Mouse (Mus musculus): Measurements from ENCODE around the gene Ube2cbp. TPM values are rescaled to one million over a fixed set of nuclear protein-coding genes. Genes with fewer than 3 reads are reported as not detected.

Ube2cbp gene
- polyA plus RNA-seq, 1 experiment, result 0.64 TPM

DNA sequence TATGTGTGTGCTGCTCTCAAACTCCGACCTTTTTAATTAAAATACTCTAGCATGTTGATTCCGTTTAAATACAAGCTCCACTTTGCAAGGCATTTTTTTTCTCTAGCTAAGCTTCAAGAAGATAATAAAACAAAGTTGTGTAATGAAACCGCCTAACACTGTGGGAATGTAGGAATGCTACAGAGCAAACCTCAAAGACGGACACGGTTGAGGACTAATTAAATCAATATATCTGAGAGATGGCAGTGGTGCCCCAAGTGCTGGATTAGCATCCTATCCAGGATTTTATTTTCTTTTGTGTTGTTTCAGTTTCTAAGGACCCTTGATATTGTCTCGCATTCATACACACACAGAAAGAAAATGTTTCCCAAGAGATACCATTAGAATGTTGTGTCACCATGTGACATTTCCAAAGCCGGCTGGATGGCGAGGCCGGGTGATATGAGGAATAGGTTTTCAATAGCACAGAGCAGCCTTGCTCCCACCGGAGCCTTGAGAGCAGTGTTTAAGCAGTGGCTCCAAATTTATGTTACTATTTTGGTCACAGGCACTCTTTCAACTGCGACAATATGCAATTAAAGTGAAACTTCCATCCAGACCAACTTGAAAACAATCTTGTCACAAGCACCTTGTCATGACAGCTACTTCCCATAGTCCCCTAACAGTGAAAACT, 26.3 kb downstream of the Ube2cbp start:
- H3K36me3 ChIP-seq (replicated peaks; ENCODE audit: low read length), result no peaks in the 10 kb centered on the region

DNA sequence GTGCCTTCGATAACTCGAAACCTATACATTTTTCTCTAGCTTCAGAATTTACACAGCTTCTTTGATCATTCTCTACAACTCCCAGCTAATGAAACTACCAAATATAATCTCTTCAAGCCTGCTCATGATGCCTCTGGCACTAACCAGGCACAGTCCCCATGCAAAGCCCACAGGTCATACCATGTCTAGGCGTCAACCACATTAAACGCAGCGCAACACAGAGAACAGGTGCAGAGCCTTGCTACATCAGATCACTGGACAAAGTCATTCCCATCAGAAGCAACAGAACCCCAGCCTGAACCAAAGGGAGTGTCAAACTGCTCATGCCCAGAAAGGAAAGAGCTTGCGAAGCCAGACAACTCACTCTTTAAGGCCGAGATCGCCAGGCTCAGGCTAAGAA, 28.1 kb downstream of the Ube2cbp start:
- H3K27me3 ChIP-seq (replicated peaks), result no peaks in the 10 kb centered on the region
- no peaks in the 10 kb centered on the region for H3K36me3 ChIP-seq (replicated peaks; ENCODE audit: low read length)
- no peak overlapping the region for H3K4me3 ChIP-seq (replicated peaks)
- no peaks in the 10 kb centered on the region for H3K9me3 ChIP-seq
- H3K4me1 ChIP-seq, result no peaks in the 10 kb centered on the region
- TF ChIP-seq FLI1 (IDR thresholded peaks at IDR 0.05; ENCODE audit: low read length) (no peak), GATA1 (IDR thresholded peaks at IDR 0.05; ENCODE audit: borderline replicate concordance, low read length) (no peak)

More for the DNA sequence above, 26.3 kb downstream of the Ube2cbp start:
- no peaks in the 10 kb centered on the region for H3K27me3 ChIP-seq (replicated peaks)
- H3K9me3 ChIP-seq, result no peaks in the 10 kb centered on the region
- no peaks in the 10 kb centered on the region for H3K4me1 ChIP-seq
- TF ChIP-seq GATA1 (IDR thresholded peaks at IDR 0.05; ENCODE audit: borderline replicate concordance, low read length) (no peak), FLI1 (IDR thresholded peaks at IDR 0.05; ENCODE audit: low read length) (no peak)
- no peak overlapping the region for H3K4me3 ChIP-seq (replicated peaks)

DNA sequence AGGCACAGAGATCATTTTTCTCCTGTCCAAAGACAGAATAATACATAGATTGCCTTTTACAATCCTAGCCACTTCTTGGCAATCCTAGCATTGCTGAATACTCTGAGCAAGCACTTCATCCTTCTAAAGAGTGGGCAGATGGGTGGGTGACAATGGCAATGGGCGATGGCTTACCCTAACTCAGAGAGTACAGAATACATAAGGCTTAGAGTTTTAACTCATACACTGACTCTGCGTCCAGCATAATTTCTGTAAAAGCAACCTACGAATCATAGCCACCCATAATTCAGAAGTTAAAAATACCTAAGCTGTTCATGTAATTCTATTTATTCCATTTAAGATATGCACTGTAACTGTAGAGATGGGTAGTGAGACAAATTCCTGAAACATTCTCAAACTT, 29.2 kb downstream of the Ube2cbp start:
- Histone ChIP-seq H3K9me3 (no peaks in the 10 kb centered on the region), H3K27me3 (replicated peaks) (no peaks in the 10 kb centered on the region)
- TF ChIP-seq GATA1 (IDR thresholded peaks at IDR 0.05; ENCODE audit: borderline replicate concordance, low read length), result no peak
- TF ChIP-seq FLI1 (IDR thresholded peaks at IDR 0.05; ENCODE audit: low read length), result no peak

DNA sequence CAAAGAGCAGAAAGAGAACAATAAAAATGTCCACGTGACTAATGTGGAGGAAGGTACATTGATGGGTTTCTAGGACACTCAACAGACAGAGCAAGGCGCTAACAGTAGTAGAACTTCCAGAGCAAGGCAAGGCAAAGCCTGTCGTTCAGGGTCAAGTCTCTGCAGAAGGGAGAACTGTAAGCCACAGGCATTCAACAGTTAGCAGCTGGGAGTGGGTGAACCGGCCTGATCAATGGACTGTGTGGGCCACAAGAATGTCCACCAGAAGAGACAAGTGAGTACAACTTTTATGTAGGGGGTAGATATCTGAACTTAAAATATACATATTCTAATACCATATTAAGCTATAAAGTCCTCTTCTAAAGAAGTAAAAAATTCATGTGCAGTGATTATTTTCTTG, 41.4 kb downstream of the Ube2cbp start:
- TF ChIP-seq FLI1 (IDR thresholded peaks at IDR 0.05; ENCODE audit: low read length), result no peak
- no peak for TF ChIP-seq GATA1 (IDR thresholded peaks at IDR 0.05; ENCODE audit: borderline replicate concordance, low read length)
- Histone ChIP-seq H3K36me3 (replicated peaks; ENCODE audit: low read length) (no peaks in the 10 kb centered on the region), H3K27me3 (replicated peaks) (no peaks in the 10 kb centered on the region), H3K4me3 (replicated peaks) (no peak overlapping the region), H3K9me3 (no peaks in the 10 kb centered on the region), H3K4me1 (no peaks in the 10 kb centered on the region)

More for the DNA sequence above, 29.2 kb downstream of the Ube2cbp start:
- no peak overlapping the region for H3K4me3 ChIP-seq (replicated peaks)
- H3K36me3 ChIP-seq (replicated peaks; ENCODE audit: low read length), result no peaks in the 10 kb centered on the region
- H3K4me1 ChIP-seq, result no peaks in the 10 kb centered on the region

DNA sequence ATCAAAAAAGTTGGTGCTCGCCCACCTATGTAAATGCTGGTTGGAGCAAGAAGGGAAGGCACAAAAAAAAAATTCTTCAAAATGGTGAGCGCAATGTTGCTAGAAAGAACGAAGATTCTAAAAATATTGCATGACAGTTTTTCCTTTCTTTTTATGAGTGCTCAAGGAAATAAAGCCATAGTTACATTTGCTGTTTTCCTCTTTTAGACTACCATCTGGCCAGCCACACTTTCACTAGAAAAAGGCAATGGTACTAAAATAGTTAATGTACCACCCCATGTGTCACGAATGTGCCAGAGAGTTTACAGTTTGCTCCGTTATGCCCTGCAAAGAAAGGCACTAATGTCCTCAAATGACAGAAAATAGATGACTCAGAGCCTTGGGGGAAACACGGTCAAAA, 45.4 kb downstream of the Ube2cbp start:
- no peaks in the 10 kb centered on the region for H3K36me3 ChIP-seq (replicated peaks; ENCODE audit: low read length)
- no peaks in the 10 kb centered on the region for H3K27me3 ChIP-seq (replicated peaks)
- H3K9me3 ChIP-seq, result no peaks in the 10 kb centered on the region
- H3K4me1 ChIP-seq, result no peaks in the 10 kb centered on the region
- no peak overlapping the region for H3K4me3 ChIP-seq (replicated peaks)
- no peak for TF ChIP-seq GATA1 (IDR thresholded peaks at IDR 0.05; ENCODE audit: borderline replicate concordance, low read length)
- no peak for TF ChIP-seq FLI1 (IDR thresholded peaks at IDR 0.05; ENCODE audit: low read length)

DNA sequence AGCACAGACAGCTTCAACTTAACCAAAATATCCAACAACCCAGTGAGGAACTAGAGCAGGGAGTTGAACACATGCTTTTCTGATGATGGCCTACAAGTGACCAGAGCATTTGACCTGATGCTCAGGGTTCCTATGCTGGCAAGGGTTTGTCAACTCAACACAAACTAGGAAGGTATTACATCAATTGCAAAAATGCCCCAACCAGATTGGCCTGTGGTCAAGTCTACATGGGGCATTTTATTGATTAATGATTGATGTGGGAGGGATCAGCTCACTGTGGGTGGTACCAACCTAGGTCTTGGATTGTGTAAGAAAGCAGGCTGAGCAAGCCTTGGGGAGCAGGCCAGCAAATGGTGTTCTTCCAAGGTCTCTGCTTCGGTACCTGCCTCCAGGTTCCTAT, 46.8 kb downstream of the Ube2cbp start:
- H3K36me3 ChIP-seq (replicated peaks; ENCODE audit: low read length), result no peaks in the 10 kb centered on the region
- H3K4me3 ChIP-seq (replicated peaks), result no peak overlapping the region
- no peaks in the 10 kb centered on the region for H3K9me3 ChIP-seq
- H3K27me3 ChIP-seq (replicated peaks), result no peaks in the 10 kb centered on the region
- TF ChIP-seq GATA1 (IDR thresholded peaks at IDR 0.05; ENCODE audit: borderline replicate concordance, low read length) (no peak), FLI1 (IDR thresholded peaks at IDR 0.05; ENCODE audit: low read length) (no peak)
- no peaks in the 10 kb centered on the region for H3K4me1 ChIP-seq

DNA sequence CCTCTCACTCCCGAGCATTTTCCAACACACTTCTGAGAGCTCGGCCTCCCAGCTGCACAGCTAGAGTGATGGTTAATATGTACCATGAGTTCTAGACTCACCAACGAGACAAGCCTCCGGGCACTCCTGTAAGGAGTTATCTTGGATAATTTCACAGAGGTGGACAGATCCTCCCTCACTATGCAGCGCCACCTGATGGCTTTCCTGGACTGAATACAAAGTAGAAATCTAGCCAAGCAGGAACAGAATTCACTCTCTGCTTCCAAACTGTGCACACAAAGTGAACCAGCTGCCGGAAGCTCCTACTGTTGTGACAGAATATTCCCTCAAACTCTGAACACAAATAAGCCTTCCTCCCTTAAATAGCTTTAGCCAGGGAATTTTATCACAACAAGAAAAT, 69.0 kb downstream of the Ube2cbp start:
- Histone ChIP-seq H3K9me3 (peaks cover 6% of the 10 kb centered on the region), H3K27me3 (replicated peaks) (no peaks in the 10 kb centered on the region), H3K4me1 (peaks cover 12% of the 10 kb centered on the region), H3K4me3 (replicated peaks) (no peak overlapping the region), H3K36me3 (replicated peaks; ENCODE audit: low read length) (no peaks in the 10 kb centered on the region)
- no peak for TF ChIP-seq GATA1 (IDR thresholded peaks at IDR 0.05; ENCODE audit: borderline replicate concordance, low read length)
- no peak for TF ChIP-seq FLI1 (IDR thresholded peaks at IDR 0.05; ENCODE audit: low read length)

DNA sequence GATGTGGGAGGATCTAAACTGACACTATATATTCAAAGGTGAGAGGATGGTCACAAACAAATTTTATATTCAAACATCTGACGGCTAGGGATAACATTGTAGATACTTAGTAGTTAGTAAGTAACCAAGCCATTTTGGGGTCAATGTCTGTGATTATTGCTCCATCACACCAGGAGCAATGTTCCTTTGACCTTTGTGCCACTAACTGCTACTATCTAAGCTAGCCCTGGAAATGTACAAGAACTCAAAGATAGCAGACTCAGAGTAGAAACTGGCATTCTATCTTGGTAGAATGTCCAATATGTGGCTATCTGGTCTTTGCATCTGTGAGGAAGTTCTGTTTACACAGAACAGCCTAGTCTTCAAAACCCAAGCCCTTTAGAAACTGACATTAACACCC, 69.7 kb downstream of the Ube2cbp start:
- TF ChIP-seq GATA1 (IDR thresholded peaks at IDR 0.05; ENCODE audit: borderline replicate concordance, low read length) (no peak), FLI1 (IDR thresholded peaks at IDR 0.05; ENCODE audit: low read length) (no peak)
- peaks cover 6% of the 10 kb centered on the region for H3K9me3 ChIP-seq
- peaks cover 12% of the 10 kb centered on the region for H3K4me1 ChIP-seq
- H3K27me3 ChIP-seq (replicated peaks), result no peaks in the 10 kb centered on the region
- H3K4me3 ChIP-seq (replicated peaks), result no peak overlapping the region
- H3K36me3 ChIP-seq (replicated peaks; ENCODE audit: low read length), result no peaks in the 10 kb centered on the region

DNA sequence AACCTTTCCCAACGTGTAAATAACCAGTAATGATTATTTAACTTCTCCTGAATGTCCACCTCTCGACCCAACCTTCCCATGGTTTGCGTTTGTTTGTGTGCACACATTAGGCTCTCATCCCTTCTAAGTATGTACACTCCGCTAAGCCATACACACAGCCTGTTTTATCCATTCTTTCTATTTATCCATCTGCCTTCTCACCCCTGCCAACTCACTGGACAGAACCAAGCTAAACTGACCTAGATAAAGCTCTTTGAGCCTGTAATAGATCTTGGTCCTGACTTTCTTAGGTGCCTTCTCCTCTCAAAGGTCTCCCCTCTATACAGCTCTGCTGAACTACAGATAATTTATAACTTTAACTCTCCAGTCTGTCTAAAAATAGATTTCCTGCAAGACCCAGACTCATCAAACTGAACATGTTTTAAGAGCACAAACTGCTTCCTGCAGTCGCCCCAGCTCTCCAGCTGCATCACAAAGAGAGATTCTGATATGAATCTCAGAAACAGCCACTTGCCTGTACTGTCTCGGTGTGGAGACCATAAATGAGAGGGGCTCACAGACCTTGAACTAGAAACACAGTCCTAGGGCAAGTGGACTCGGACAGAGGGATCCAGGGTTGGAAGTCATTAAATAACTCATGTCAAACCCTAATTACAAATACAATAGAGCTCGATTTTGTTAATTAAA, 71.0 kb downstream of the Ube2cbp start:
- no peaks in the 10 kb centered on the region for H3K27me3 ChIP-seq (replicated peaks)
- peaks cover 6% of the 10 kb centered on the region for H3K9me3 ChIP-seq
- no peak for TF ChIP-seq FLI1 (IDR thresholded peaks at IDR 0.05; ENCODE audit: low read length)
- TF ChIP-seq GATA1 (IDR thresholded peaks at IDR 0.05; ENCODE audit: borderline replicate concordance, low read length), result no peak
- H3K4me1 ChIP-seq, result peaks cover 12% of the 10 kb centered on the region
- H3K4me3 ChIP-seq (replicated peaks), result peak overlapping the region; percentile 14
- no peaks in the 10 kb centered on the region for H3K36me3 ChIP-seq (replicated peaks; ENCODE audit: low read length)

DNA sequence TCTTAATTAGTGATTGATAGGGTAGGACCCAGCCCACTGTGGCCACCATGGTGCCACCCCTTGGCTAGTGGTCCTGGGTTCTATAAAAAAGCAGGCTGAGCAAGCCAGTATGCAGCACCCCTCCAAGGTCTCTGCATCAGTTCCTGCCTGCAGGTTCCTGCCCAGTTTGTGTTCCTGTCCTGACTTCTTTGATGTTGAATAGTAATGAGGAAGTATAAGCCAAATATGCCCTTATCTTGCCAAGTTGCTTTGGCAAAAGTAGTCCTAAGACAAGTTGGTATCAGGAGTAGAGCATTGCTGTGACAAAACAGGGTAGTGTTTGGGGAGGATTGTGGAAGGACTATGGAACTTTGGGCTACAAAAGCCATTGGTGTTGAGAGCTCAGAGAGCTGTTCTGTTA, 73.3 kb downstream of the Ube2cbp start:
- TF ChIP-seq FLI1 (IDR thresholded peaks at IDR 0.05; ENCODE audit: low read length) (no peak), GATA1 (IDR thresholded peaks at IDR 0.05; ENCODE audit: borderline replicate concordance, low read length) (no peak)
- Histone ChIP-seq H3K27me3 (replicated peaks) (no peaks in the 10 kb centered on the region), H3K4me1 (peaks cover 12% of the 10 kb centered on the region), H3K9me3 (peaks cover 6% of the 10 kb centered on the region), H3K4me3 (replicated peaks) (no peak overlapping the region), H3K36me3 (replicated peaks; ENCODE audit: low read length) (no peaks in the 10 kb centered on the region)
